Mouse (Mus musculus) brain, embryonic 14.5 days (tissue): ENCODE results near the gene Ap1g2. TPM values are rescaled to one million over a fixed set of nuclear protein-coding genes. Genes with fewer than 3 reads are reported as not detected.

Experiments
- DNase-seq: peaks from one replicate; pipeline ENCODE4 v3.0.0-alpha.2; 2011; ENCODE audit warnings: low read depth
- CTCF ChIP-seq: fragments of 200-500 bp; IDR thresholded peaks from 2 replicates; pipeline ENCODE4 v1.5.1; 2012; ENCODE audit warnings: inconsistent platforms, mild to moderate bottlenecking, moderate library complexity, borderline replicate concordance; ENCODE audit not compliant: insufficient read depth, insufficient read length; ENCODE audit errors: extremely low read depth
- POLR2A ChIP-seq: fragments of 200-500 bp; IDR thresholded peaks from 2 replicates; pipeline ENCODE4 v1.6.1; 2012; ENCODE audit warnings: mild to moderate bottlenecking, inconsistent platforms, borderline replicate concordance; ENCODE audit not compliant: poor library complexity, insufficient read depth, insufficient read length, severe bottlenecking; ENCODE audit errors: extremely low read depth
- polyA plus RNA-seq: library from polyadenylated mRNA; depleted of rRNA; stranded (reverse); fragments of >200 nt; gene quantifications from 2 replicates; pipeline ENCODE4 v1.2.3, GENCODE M21; 2012

The Ap1g2 gene
- polyA plus RNA-seq, 1 experiment: 13.6 TPM

DNA sequence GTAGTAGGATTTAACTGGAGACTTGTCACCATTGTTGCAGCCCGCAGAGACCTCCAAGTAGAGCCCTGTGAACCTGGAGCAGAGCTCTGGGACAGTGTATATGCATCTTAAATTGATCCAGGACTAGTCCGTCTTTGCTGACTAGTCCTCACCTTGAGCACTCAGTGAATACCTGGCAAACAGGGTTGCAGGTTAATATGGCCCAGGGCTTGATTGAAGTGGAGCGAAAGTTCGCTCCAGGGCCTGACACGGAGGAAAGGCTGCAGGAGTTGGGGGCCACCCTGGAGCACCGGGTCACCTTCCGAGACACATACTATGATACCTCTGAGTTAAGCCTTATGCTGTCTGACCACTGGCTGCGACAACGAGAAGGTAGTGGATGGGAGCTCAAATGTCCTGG is 11.1 kb downstream of the Ap1g2 start:
- TF ChIP-seq POLR2A: no peak
- no peak for TF ChIP-seq CTCF
- DNase-seq: no peak

DNA sequence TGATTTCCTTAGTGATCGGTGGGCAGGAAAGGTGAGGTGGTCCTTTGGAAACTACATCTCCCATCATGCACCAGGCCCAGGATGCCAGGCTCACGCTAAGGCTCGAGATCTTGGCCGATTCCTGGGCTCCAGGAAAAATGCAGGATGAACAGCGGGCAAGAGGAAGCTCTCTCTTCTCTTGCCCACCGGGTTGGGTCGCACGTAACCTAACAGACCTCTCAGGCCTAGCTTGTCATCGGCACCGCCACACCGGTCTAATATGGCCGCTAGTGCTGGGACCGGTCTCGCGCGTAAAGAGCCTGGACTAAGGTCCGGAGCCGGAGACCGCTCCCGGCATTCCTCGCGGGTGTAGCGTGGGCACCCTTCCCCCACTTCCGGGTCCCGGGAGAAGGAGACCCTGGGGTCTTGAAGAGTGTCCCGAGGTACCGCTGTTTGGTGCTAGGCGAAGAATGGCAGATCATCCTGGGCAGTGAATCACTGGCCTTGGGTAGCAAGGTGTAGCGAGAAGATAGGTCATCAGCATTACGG is 11.6 kb downstream of the Ap1g2 start, which contains the start of gene Thtpa:
TSS of gene Thtpa (plus strand) at position 81 of the 528 bp plus-strand sequence.
- DNase-seq: peak; percentile 90
- TF ChIP-seq POLR2A (peak; percentile 39; the same call in 1 of the 2 replicates), CTCF (no peak)

GRCm38 (mm10) chr14:55093927-55094326 is 12.5 kb downstream of the Ap1g2 start:
- no peak for DNase-seq
- TF ChIP-seq CTCF: no peak
- TF ChIP-seq POLR2A: no peak

- peak; percentile 11; the same call in 1 of the 2 replicates for TF ChIP-seq CTCF
- TF ChIP-seq POLR2A: peak; percentile 80; the same call in 1 of the 2 replicates
- DNase-seq: peak; percentile 98
Observed at GRCm38 (mm10) chr14:55092011-55092577, 14.3 kb downstream of the Ap1g2 start, which contains the start of gene Zfhx2. Gene Zfhx2, minus strand, starts transcription at chr14:55092324.

DNA sequence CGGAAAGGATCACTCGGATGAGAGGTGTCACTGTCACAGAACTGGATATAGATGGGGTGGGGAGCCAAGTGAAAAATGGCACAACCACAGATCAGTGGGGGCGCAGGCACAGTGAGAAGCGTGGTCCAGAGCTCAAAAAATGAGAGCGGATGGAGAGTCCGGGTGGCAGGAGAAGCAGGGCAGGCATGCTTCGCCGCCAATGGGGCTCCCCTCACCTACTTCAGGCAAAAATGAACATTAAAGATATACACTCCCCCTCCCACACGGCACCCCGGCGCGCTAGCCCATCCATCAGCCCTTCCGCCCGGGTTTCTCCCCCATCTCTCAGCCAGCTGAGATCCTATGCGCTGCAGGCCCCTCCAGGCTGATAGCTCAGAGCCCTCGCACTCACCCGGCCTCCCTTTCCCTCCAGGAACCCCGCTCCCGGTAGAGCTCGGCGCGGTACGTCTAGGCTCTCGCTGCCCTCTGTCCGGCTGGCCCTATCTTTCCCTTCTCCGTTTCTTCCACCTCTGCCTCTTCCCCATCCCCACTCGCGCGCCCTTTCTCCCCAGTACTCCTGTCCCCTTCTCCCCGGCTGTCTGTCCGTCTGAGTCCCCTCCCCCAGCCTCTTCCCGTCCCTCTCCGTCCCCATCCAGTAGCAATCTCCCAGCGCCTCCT is 15.1 kb downstream of the Ap1g2 start:
- TF ChIP-seq POLR2A (no peak), CTCF (no peak)
- DNase-seq: no peak

- peak; percentile 72 for DNase-seq
- no peak for TF ChIP-seq POLR2A
- no peak for TF ChIP-seq CTCF
Observed at GRCm38 (mm10) chr14:55089199-55089947, 17.0 kb downstream of the Ap1g2 start.

DNA sequence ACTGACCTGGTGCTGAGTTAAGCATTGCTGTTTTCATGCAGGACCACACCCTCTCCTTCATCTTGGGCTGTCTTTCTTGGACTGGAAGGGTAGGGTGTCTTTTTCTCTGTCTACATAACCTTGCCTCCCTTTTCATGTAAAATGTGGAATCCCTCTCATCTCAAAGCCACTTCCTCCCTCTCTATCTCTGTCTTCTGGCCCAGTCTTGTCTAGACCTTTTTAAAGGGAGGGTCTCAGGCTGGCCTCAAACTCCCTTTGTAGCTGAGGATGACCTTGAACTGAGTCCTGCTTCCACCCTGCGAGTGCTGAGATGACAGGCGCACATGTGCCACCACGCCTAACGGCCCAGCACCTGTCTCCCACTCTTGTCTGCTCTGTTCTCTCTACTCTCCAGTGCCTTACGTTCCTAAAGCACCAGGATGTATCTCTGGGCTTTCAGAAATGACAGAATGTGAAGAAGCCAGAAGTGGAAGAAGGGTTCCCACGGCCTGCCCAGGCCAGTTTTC is 20.3 kb downstream of the Ap1g2 start:
- TF ChIP-seq POLR2A (no peak), CTCF (no peak)
- DNase-seq: no peak

DNA sequence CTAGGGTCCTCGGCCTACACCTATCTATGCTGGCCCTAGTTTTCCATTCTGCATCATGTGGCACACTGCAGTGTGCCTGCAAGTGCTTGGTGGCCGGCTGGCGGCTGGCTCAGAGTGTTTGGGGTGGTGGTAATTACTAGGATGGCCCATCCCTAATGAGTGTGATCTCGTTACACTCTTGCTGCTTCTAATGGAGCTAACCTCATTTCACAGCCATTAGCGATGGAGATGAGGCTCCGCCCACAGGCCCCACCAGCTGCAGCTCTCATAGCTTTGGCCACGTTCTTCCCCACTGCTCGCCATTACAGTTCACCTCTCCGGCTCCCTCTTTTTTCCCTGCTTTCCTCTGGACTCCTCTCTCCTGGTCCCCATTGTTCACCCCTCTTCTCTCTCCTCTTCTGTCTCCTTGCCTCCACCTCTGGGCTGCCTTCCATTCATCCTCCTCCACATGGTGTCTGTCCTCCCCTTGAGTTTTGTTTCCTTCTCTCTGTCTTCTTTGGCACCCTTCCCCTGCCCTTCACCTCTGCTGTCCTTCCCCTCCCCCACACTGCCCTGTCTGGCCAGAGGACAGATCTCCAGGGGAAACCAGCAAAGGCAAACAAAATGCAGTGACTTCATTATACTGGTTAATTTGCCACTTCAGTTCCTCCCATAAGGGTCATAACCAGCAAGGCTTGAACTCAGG is 20.9 kb downstream of the Ap1g2 start:
- TF ChIP-seq POLR2A (no peak), CTCF (no peak)
- DNase-seq: peak; percentile 81

DNA sequence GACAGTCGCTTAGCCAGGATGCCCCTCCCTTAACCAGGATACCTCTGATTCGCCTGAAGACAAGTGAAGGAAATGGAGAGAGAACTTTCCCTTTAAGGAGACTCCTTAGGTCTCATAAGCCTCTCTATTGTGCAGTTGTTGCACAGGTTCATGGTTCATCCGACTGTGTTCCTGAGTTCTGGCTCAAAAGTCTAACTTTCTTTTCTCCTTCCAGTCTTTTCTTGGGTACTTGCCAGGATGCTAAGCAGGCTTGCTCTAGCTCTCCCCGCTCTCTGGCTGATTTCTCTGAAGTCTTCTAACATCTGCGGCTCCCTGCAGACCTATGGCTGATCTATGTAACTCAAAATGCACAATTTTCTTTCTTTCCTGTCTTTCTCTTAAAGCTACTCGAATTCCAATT is 22.9 kb downstream of the Ap1g2 start:
- TF ChIP-seq POLR2A (no peak), CTCF (no peak)
- DNase-seq: no peak

GRCm38 (mm10) chr14:55081105-55081504 is 25.3 kb downstream of the Ap1g2 start:
- TF ChIP-seq CTCF: no peak
- no peak for TF ChIP-seq POLR2A
- no peak for DNase-seq
